Mouse (Mus musculus): ENCODE results near the gene Mov10l1. TPM values are rescaled to one million over a fixed set of nuclear protein-coding genes. Genes with fewer than 3 reads are reported as not detected.

Mov10l1 gene
- not detected for total RNA-seq (2021)
- long read RNA-seq, experiment 1 = 0 reads
- long read RNA-seq, experiment 2, partial matches to known transcripts = 0 of 2 reads
- long read RNA-seq, experiment 2, other reads (novel, unspliced or antisense) = 2 of 2 reads

- Histone ChIP-seq H3K27ac (no peak within 1 kb of the TSS), H3K4me3 (no peak within 1 kb of the TSS)
- DNase-seq (ENCODE audit: low spot score in 2 of 2) = no peak
- TF ChIP-seq CTCF (conservative IDR thresholded peaks at IDR 0.05) = no peak
These were observed at the start of gene Mov10l1 for GRCm38 (mm10) chr15:88982534-88983079. Gene Mov10l1, plus strand, starts transcription at chr15:88982909.

- H3K4me3 ChIP-seq = no peak overlapping the region
- no peak overlapping the region for H3K27ac ChIP-seq
- peak in 1 of 2 experiments; percentile 29 for DNase-seq (ENCODE audit: low spot score in 2 of 2)
- peak; percentile 78 for TF ChIP-seq CTCF (conservative IDR thresholded peaks at IDR 0.05)
These were observed 48.6 kb upstream of the Mov10l1 start for GRCm38 (mm10) chr15:88934141-88934540.

- TF ChIP-seq CTCF (conservative IDR thresholded peaks at IDR 0.05) = no peak
- Histone ChIP-seq H3K27ac (no peak overlapping the region), H3K4me3 (no peak overlapping the region)
- DNase-seq (ENCODE audit: low spot score in 2 of 2) = peak in 1 of 2 experiments; percentile 25
These were observed 46.0 kb upstream of the Mov10l1 start for GRCm38 (mm10) chr15:88936619-88937290.

GRCm38 (mm10) chr15:88937291-88937650 is 45.4 kb upstream of the Mov10l1 start:
- H3K4me3 ChIP-seq = no peak overlapping the region
- DNase-seq (ENCODE audit: low spot score in 2 of 2) = no peak
- H3K27ac ChIP-seq = no peak overlapping the region
- TF ChIP-seq CTCF (conservative IDR thresholded peaks at IDR 0.05) = no peak

- Histone ChIP-seq H3K4me3 (no peak overlapping the region), H3K27ac (no peak overlapping the region)
- TF ChIP-seq CTCF (conservative IDR thresholded peaks at IDR 0.05) = no peak
- DNase-seq (ENCODE audit: low spot score in 2 of 2) = no peak
These were observed 39.9 kb upstream of the Mov10l1 start for GRCm38 (mm10) chr15:88942783-88943182.

- TF ChIP-seq CTCF (conservative IDR thresholded peaks at IDR 0.05) = no peak
- DNase-seq (ENCODE audit: low spot score in 2 of 2) = peak in 1 of 2 experiments; percentile 17
- Histone ChIP-seq H3K27ac (no peak overlapping the region), H3K4me3 (no peak overlapping the region)
These were observed 38.7 kb upstream of the Mov10l1 start for GRCm38 (mm10) chr15:88943896-88944551.

- Histone ChIP-seq H3K4me3 (no peak overlapping the region), H3K27ac (no peak overlapping the region)
- peak; percentile 42 for TF ChIP-seq CTCF (conservative IDR thresholded peaks at IDR 0.05)
- no peak for DNase-seq (ENCODE audit: low spot score in 2 of 2)
These were observed 35.9 kb upstream of the Mov10l1 start for GRCm38 (mm10) chr15:88946851-88947250.

- no peak for DNase-seq (ENCODE audit: low spot score in 2 of 2)
- Histone ChIP-seq H3K4me3 (no peak overlapping the region), H3K27ac (no peak overlapping the region)
- TF ChIP-seq CTCF (conservative IDR thresholded peaks at IDR 0.05) = no peak
These were observed 31.5 kb upstream of the Mov10l1 start for GRCm38 (mm10) chr15:88951246-88951645.

- peak; percentile 7 to 22 for DNase-seq (ENCODE audit: low spot score in 2 of 2)
- Histone ChIP-seq H3K27ac (no peak within 1 kb of the TSS), H3K4me3 (peak within 1 kb of the TSS; percentile 57)
- TF ChIP-seq CTCF (conservative IDR thresholded peaks at IDR 0.05) = no peak
These were observed 28.2 kb upstream of the Mov10l1 start, which contains the start of gene Ttll8 for GRCm38 (mm10) chr15:88954368-88955072. Gene Ttll8, minus strand, starts transcription at chr15:88954418.

- DNase-seq (ENCODE audit: low spot score in 2 of 2) = no peak
- H3K27ac ChIP-seq = no peak overlapping the region
- H3K4me3 ChIP-seq = no peak overlapping the region
- TF ChIP-seq CTCF (conservative IDR thresholded peaks at IDR 0.05) = no peak
These were observed 27.4 kb upstream of the Mov10l1 start for GRCm38 (mm10) chr15:88955342-88955741.

- no peak overlapping the region for H3K27ac ChIP-seq
- no peak overlapping the region for H3K4me3 ChIP-seq
- DNase-seq (ENCODE audit: low spot score in 2 of 2) = no peak
- TF ChIP-seq CTCF (conservative IDR thresholded peaks at IDR 0.05) = no peak
These were observed 25.2 kb upstream of the Mov10l1 start for GRCm38 (mm10) chr15:88957522-88957921.

- DNase-seq (ENCODE audit: low spot score in 2 of 2) = no peak
- Histone ChIP-seq H3K4me3 (no peak overlapping the region), H3K27ac (no peak overlapping the region)
- no peak for TF ChIP-seq CTCF (conservative IDR thresholded peaks at IDR 0.05)
These were observed 18.6 kb upstream of the Mov10l1 start for GRCm38 (mm10) chr15:88964070-88964578.

GRCm38 (mm10) chr15:88972300-88972699 is 10.4 kb upstream of the Mov10l1 start:
- DNase-seq (ENCODE audit: low spot score in 2 of 2) = no peak
- no peak for TF ChIP-seq CTCF (conservative IDR thresholded peaks at IDR 0.05)
- no peak overlapping the region for H3K27ac ChIP-seq

More at GRCm38 (mm10) chr15:88972300-88972699, 10.4 kb upstream of the Mov10l1 start:
- no peak overlapping the region for H3K4me3 ChIP-seq
